Mouse (Mus musculus): ENCODE results near the gene Osbp2.

DNA sequence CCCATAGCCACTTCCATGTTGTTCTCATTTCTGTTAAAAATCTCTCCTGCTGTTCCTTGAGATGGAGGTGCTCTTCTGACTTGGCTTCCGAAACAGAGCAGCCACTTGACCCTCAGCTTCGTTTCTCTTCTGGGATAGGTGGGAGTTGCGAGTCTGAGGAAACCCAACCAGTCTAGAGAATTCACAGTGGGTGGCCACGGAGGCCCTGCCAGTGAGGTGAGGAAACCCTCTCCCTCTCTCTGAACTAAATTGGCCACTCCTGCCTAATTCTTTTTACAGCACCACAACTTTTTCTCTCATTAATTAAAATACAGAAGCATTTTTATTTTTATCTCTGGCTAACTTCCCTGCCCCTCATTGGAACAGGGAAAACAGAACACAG lies 88.4 kb downstream of the Osbp2 start:
- TF ChIP-seq CTCF (IDR thresholded peaks at IDR 0.05; ENCODE audit: low read depth, low read length) (no peak), GATA2 (IDR thresholded peaks at IDR 0.05; ENCODE audit: borderline replicate concordance, low read depth, low read length) (no peak)
